Mouse (Mus musculus): ENCODE measurements around the gene Rcan2.

Rcan2 gene

GRCm38 (mm10) chr17:43801077-43801476, at the start of gene Rcan2:
TSS of gene Rcan2 (plus strand) at chr17:43801351.
- no peak for DNase-seq (ENCODE audit: low spot score)

- DNase-seq (ENCODE audit: low spot score) = no peak
Measured at GRCm38 (mm10) chr17:43752811-43753210, 48.3 kb upstream of the Rcan2 start.

GRCm38 (mm10) chr17:43754687-43755086, 46.5 kb upstream of the Rcan2 start:
- no peak for DNase-seq (ENCODE audit: low spot score)

- no peak for DNase-seq (ENCODE audit: low spot score)
Measured at GRCm38 (mm10) chr17:43758607-43759259, 42.4 kb upstream of the Rcan2 start.

GRCm38 (mm10) chr17:43784531-43784930, 16.6 kb upstream of the Rcan2 start:
- DNase-seq (ENCODE audit: low spot score) = no peak

GRCm38 (mm10) chr17:43788222-43788621, 12.9 kb upstream of the Rcan2 start:
- no peak for DNase-seq (ENCODE audit: low spot score)

GRCm38 (mm10) chr17:43789376-43789775, 11.8 kb upstream of the Rcan2 start:
- no peak for DNase-seq (ENCODE audit: low spot score)

- DNase-seq (ENCODE audit: low spot score) = no peak
Measured at GRCm38 (mm10) chr17:43791751-43792150, 9.4 kb upstream of the Rcan2 start.

GRCm38 (mm10) chr17:43794731-43795280, 6.3 kb upstream of the Rcan2 start:
- DNase-seq (ENCODE audit: low spot score) = no peak

GRCm38 (mm10) chr17:43801595-43802373, 633 bp downstream of the Rcan2 start:
- no peak for DNase-seq (ENCODE audit: low spot score)

- DNase-seq (ENCODE audit: low spot score) = no peak
Measured at GRCm38 (mm10) chr17:43802414-43802813, 1.3 kb downstream of the Rcan2 start.

GRCm38 (mm10) chr17:43803111-43803510, 2.0 kb downstream of the Rcan2 start:
- DNase-seq (ENCODE audit: low spot score) = no peak

GRCm38 (mm10) chr17:43803764-43804163, 2.6 kb downstream of the Rcan2 start:
- no peak for DNase-seq (ENCODE audit: low spot score)

- no peak for DNase-seq (ENCODE audit: low spot score)
Measured at GRCm38 (mm10) chr17:43806841-43807240, 5.7 kb downstream of the Rcan2 start.

- DNase-seq (ENCODE audit: low spot score) = no peak
Measured at GRCm38 (mm10) chr17:43811453-43811852, 10.3 kb downstream of the Rcan2 start.

GRCm38 (mm10) chr17:43815376-43815775, 14.2 kb downstream of the Rcan2 start:
- DNase-seq (ENCODE audit: low spot score) = no peak

- DNase-seq (ENCODE audit: low spot score) = no peak
Measured at GRCm38 (mm10) chr17:43816480-43816879, 15.3 kb downstream of the Rcan2 start.

GRCm38 (mm10) chr17:43817171-43817570, 16.0 kb downstream of the Rcan2 start:
- no peak for DNase-seq (ENCODE audit: low spot score)

GRCm38 (mm10) chr17:43818390-43818789, 17.2 kb downstream of the Rcan2 start:
- no peak for DNase-seq (ENCODE audit: low spot score)

GRCm38 (mm10) chr17:43820904-43821303, 19.8 kb downstream of the Rcan2 start:
- no peak for DNase-seq (ENCODE audit: low spot score)

GRCm38 (mm10) chr17:43822207-43822606, 21.1 kb downstream of the Rcan2 start:
- DNase-seq (ENCODE audit: low spot score) = no peak

- no peak for DNase-seq (ENCODE audit: low spot score)
Measured at GRCm38 (mm10) chr17:43822630-43823029, 21.5 kb downstream of the Rcan2 start.

- no peak for DNase-seq (ENCODE audit: low spot score)
Measured at GRCm38 (mm10) chr17:43824781-43825410, 23.7 kb downstream of the Rcan2 start.
